Mouse (Mus musculus) neural tube, embryonic 12.5 days (tissue): ENCODE measurements around the gene Bicdl2. TPM values are rescaled to one million over a fixed set of nuclear protein-coding genes. Genes with fewer than 3 reads are reported as not detected.

ENCODE experiments used
- ATAC-seq: fragments of 200-750 bp; cut with Nextera tagmentation; 2 replicates; pipeline ENCODE4 v1.8.0; 2017; ENCODE audit warnings: low read depth, mild to moderate bottlenecking, moderate TSS enrichment, moderate library complexity; ENCODE audit not compliant: low FRiP score
- H3K27ac ChIP-seq: fragments of 300-500 bp; sonication (generic); 2 replicates; pipeline ENCODE4 v1.5.1; 2016
- H3K27me3 ChIP-seq: fragments of 300-500 bp; sonication (generic); replicated peaks from 2 replicates; pipeline ENCODE4 v1.6.1; 2016; ENCODE audit warnings: mild to moderate bottlenecking
- H3K36me3 ChIP-seq: fragments of 300-500 bp; sonication (generic); 2 replicates; pipeline ENCODE4 v1.6.1; 2016; ENCODE audit warnings: mild to moderate bottlenecking
- H3K4me1 ChIP-seq: fragments of 300-500 bp; sonication (generic); 2 replicates; pipeline ENCODE4 v1.6.1; 2016
- H3K4me2 ChIP-seq: fragments of 300-500 bp; sonication (generic); replicated peaks from 2 replicates; pipeline ENCODE4 v1.6.1; 2016; ENCODE audit warnings: mild to moderate bottlenecking
- H3K4me3 ChIP-seq: fragments of 300-500 bp; sonication (generic); 2 replicates; pipeline ENCODE4 v1.5.1; 2016
- H3K9ac ChIP-seq: fragments of 300-500 bp; sonication (generic); 2 replicates; pipeline ENCODE4 v1.6.1; 2016; ENCODE audit warnings: mild to moderate bottlenecking
- H3K9me3 ChIP-seq: fragments of 300-500 bp; sonication (generic); 2 replicates; pipeline ENCODE4 v1.6.1; 2016; ENCODE audit warnings: mild to moderate bottlenecking
- WGBS: fragments of 180-500 bp; shearing (Covaris S2); methylation state at CpG from one replicate; pipeline ENCODE4 v1.1.7; 2016; 5-methylcytosine and 5-hydroxymethylcytosine counted together
- polyA plus RNA-seq: library from polyadenylated mRNA; unstranded; fragments of >200 nt; fragmentation: Nextera tagmentation; extraction: Ambion mirVana; gene quantifications from 2 replicates; pipeline ENCODE4 v1.2.1, GENCODE M21; 2016

Bicdl2 gene
- polyA plus RNA-seq, 1 experiment from 2014 or later, result 0.80 TPM

GRCm38 (mm10) chr17:23695801-23696200 lies 35.5 kb downstream of the Bicdl2 start:
- H3K36me3 ChIP-seq, result no peaks in the 10 kb centered on the region
- no peak overlapping the region for H3K4me3 ChIP-seq
- H3K27ac ChIP-seq, result no peak overlapping the region
- no peak for ATAC-seq
- WGBS, result 9% methylated on average over 3 of the region's 3 CpGs
- peaks cover 25% of the 10 kb centered on the region for H3K27me3 ChIP-seq
- no peak overlapping the region for H3K9ac ChIP-seq
- H3K4me1 ChIP-seq, result peaks cover 5% of the 10 kb centered on the region
- H3K4me2 ChIP-seq, result no peak overlapping the region
- no peaks in the 10 kb centered on the region for H3K9me3 ChIP-seq

DNA sequence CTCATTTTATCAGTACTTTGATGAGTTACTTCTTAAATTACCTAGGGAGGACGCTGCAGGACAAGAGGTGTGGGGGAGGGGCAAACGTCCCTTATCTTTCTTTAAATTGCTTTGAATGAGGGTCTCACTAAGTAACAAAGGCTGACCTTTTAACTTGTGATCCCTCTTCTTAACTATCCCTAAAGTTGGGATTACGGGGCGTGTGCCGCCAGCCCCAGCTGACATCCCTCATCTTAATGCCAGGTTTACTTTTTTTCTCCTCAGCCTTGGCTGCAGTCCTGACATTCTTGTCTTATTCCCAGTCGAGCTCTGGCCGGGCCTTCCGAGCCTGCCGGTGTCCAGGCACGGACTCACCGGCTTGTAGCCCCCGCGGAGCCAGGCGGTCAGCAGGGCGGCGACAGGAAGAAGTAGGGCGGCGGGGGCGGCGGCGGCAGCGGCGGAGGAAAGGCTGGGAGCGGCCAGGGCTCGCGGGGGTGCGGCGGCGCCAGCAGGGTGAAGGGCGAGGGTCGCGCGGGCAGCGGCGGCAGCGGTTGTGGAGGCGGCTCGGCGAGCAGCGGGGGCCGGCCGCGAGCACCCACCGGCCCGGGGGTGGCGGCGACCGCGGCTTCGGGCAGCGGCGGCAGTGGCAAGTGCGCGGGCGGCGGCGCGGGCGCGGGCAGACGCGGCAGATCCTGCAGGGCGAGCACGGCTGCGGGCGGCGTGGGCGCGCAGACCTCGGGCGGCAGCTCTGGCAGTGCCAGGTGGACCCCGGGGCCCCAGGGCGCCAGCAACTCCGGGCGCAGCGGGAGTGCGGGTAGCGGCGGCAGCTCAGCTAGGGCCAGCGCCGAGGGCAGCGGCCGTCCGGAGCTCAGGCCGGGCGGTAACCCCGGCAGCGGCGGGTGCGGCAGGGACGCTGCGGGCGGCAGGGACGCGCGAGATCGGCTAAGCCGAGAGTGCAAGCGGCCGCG lies 39.1 kb downstream of the Bicdl2 start:
- Histone ChIP-seq H3K9ac (peak overlapping the region; percentile 69), H3K9me3 (no peaks in the 10 kb centered on the region), H3K27me3 (peaks cover 33% of the 10 kb centered on the region), H3K36me3 (no peaks in the 10 kb centered on the region), H3K4me1 (peaks cover 5% of the 10 kb centered on the region), H3K4me3 (peak overlapping the region; percentile 74), H3K27ac (0 out of 2 replicates have a peak overlapping the region, but pooled peaks have one; percentile 26), H3K4me2 (peak overlapping the region; percentile 99)
- ATAC-seq, result peak; percentile 69
- WGBS, result under 1% methylated on average over 65 of the region's 101 CpGs

GRCm38 (mm10) chr17:23700079-23700478 lies 39.8 kb downstream of the Bicdl2 start:
- H3K9ac ChIP-seq, result peak overlapping the region; percentile 69
- H3K27me3 ChIP-seq, result peaks cover 33% of the 10 kb centered on the region
- ATAC-seq, result peak; percentile 96
- no peaks in the 10 kb centered on the region for H3K9me3 ChIP-seq
- no peak overlapping the region for H3K27ac ChIP-seq
- peaks cover 8% of the 10 kb centered on the region for H3K4me1 ChIP-seq
- peak overlapping the region; percentile 99 for H3K4me2 ChIP-seq
- WGBS, result under 1% methylated on average over 19 of the region's 28 CpGs
- H3K4me3 ChIP-seq, result peak overlapping the region; percentile 74
- H3K36me3 ChIP-seq, result no peaks in the 10 kb centered on the region

- H3K27me3 ChIP-seq, result peaks cover 29% of the 10 kb centered on the region
- H3K4me2 ChIP-seq, result no peak overlapping the region
- H3K9me3 ChIP-seq, result no peaks in the 10 kb centered on the region
- H3K36me3 ChIP-seq, result no peaks in the 10 kb centered on the region
- no peak overlapping the region for H3K9ac ChIP-seq
- no peak for ATAC-seq
- no peak overlapping the region for H3K27ac ChIP-seq
- peaks cover 8% of the 10 kb centered on the region for H3K4me1 ChIP-seq
- H3K4me3 ChIP-seq, result no peak overlapping the region
- 85% methylated on average over 9 of the region's 9 CpGs for WGBS
These were observed 43.0 kb downstream of the Bicdl2 start for GRCm38 (mm10) chr17:23703301-23703700.

- ATAC-seq, result no peak
- H3K36me3 ChIP-seq, result no peaks in the 10 kb centered on the region
- no peaks in the 10 kb centered on the region for H3K9me3 ChIP-seq
- peaks cover 15% of the 10 kb centered on the region; the same call in 1 of the 2 replicates for H3K27me3 ChIP-seq
- H3K9ac ChIP-seq, result no peak overlapping the region
- H3K4me1 ChIP-seq, result 0 out of 2 replicates have a peak, but pooled peaks cover 3% of the 10 kb centered on the region
- no peak overlapping the region for H3K4me2 ChIP-seq
- WGBS, result 59% methylated on average over 7 of the region's 7 CpGs
- H3K27ac ChIP-seq, result no peak overlapping the region
- H3K4me3 ChIP-seq, result no peak overlapping the region
These were observed 44.4 kb downstream of the Bicdl2 start for GRCm38 (mm10) chr17:23704741-23705140.

DNA sequence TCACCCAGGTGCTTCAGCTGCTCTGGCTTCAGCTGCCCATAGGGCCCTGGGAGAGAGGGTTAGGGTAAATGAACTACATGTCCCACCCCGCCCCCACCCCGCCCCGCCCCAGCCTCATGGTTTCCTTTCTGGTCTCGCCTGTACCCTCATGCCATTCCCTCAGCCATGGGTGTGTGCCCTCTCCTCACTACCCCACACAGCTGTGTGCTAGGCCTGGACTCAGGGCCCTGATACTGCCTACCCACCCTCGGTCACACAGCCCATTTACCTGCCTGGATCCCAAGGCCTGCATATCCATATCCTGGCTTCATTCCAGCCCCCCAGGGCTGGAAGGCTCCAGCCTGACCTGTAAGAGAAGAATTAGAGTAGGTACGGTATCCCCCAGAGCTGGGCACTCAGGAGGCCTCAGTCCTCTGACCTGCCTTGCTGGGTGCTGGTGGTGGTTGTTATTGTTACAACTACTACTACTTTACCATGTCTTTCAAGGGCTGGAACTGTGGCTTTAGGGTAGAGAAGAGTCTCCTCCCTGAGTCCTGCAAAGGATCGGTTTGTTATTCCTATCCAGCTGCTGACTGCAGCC lies 45.3 kb downstream of the Bicdl2 start:
- Histone ChIP-seq H3K4me2 (no peak overlapping the region), H3K27ac (no peak overlapping the region), H3K4me1 (0 out of 2 replicates have a peak, but pooled peaks cover 3% of the 10 kb centered on the region), H3K9me3 (no peaks in the 10 kb centered on the region), H3K9ac (no peak overlapping the region), H3K36me3 (no peaks in the 10 kb centered on the region), H3K4me3 (no peak overlapping the region), H3K27me3 (peaks cover 10% of the 10 kb centered on the region; the same call in 1 of the 2 replicates)
- WGBS, result 76% methylated on average over 7 of the region's 7 CpGs
- ATAC-seq, result peak; percentile 28

- Histone ChIP-seq H3K36me3 (no peaks in the 10 kb centered on the region), H3K27ac (no peak overlapping the region), H3K4me3 (no peak overlapping the region), H3K4me2 (no peak overlapping the region), H3K9ac (no peak overlapping the region), H3K9me3 (no peaks in the 10 kb centered on the region), H3K27me3 (peaks cover 4% of the 10 kb centered on the region; the same call in 1 of the 2 replicates), H3K4me1 (0 out of 2 replicates have a peak, but pooled peaks cover 3% of the 10 kb centered on the region)
- ATAC-seq, result peak; percentile 43; the same call in 1 of the 2 replicates
- WGBS, result 0% methylated on average over 3 of the region's 3 CpGs
These were observed 45.9 kb downstream of the Bicdl2 start for GRCm38 (mm10) chr17:23706212-23706611.

- no peak for ATAC-seq
- Histone ChIP-seq H3K27ac (no peak overlapping the region), H3K9me3 (no peaks in the 10 kb centered on the region), H3K9ac (no peak overlapping the region), H3K4me2 (no peak overlapping the region), H3K36me3 (no peaks in the 10 kb centered on the region), H3K4me1 (no peaks in the 10 kb centered on the region), H3K4me3 (no peak overlapping the region), H3K27me3 (no peaks in the 10 kb centered on the region)
- WGBS, result 68% methylated on average over 2 of the region's 2 CpGs
These were observed 56.7 kb downstream of the Bicdl2 start for GRCm38 (mm10) chr17:23717003-23717402.

Other genes starting within 250 kb of the Bicdl2 start
- not detected in 2 replicates for gene Vmn2r117, start 180.8 kb upstream of the Bicdl2 start, polyA plus RNA-seq
- 21.3 and 22.6 TPM in 2 replicates for gene Zfp213, start 96.3 kb upstream of the Bicdl2 start, polyA plus RNA-seq
- 23.8 and 26.6 TPM in 2 replicates for gene Zfp13, start 61.0 kb upstream of the Bicdl2 start, polyA plus RNA-seq
- gene Zscan10, start 59.6 kb upstream of the Bicdl2 start, polyA plus RNA-seq, result 0.32 TPM in 1 of 2 replicates, not detected in the other
- 1.6 TPM in 2 replicates for gene Mmp25, start 15.2 kb upstream of the Bicdl2 start, polyA plus RNA-seq
- 69.2 and 74.4 TPM in 2 replicates for gene Hcfc1r1, start 13.1 kb downstream of the Bicdl2 start, polyA plus RNA-seq
- 54.0 and 57.6 TPM in 2 replicates for gene Thoc6, start 13.4 kb downstream of the Bicdl2 start, polyA plus RNA-seq
- gene Tnfrsf12a, start 17.0 kb downstream of the Bicdl2 start, polyA plus RNA-seq, result 3.1 and 3.9 TPM in 2 replicates
- 2.7 and 3.6 TPM in 2 replicates for gene Cldn6, start 18.7 kb downstream of the Bicdl2 start, polyA plus RNA-seq
- 0.74 and 1.9 TPM in 2 replicates for gene Cldn9, start 23.5 kb downstream of the Bicdl2 start, polyA plus RNA-seq
- 0.79 and 1.1 TPM in 2 replicates for gene 1520401A03Rik, start 62.3 kb downstream of the Bicdl2 start, polyA plus RNA-seq
- gene Pkmyt1, start 65.8 kb downstream of the Bicdl2 start, polyA plus RNA-seq, result 32.7 and 34.1 TPM in 2 replicates
- gene Paqr4, start 80.4 kb downstream of the Bicdl2 start, polyA plus RNA-seq, result 41.7 and 41.8 TPM in 2 replicates
- gene Kremen2, start 85.3 kb downstream of the Bicdl2 start, polyA plus RNA-seq, result 5.8 and 6.1 TPM in 2 replicates
- 234 and 241 TPM in 2 replicates for gene Flywch1, start 111.1 kb downstream of the Bicdl2 start, polyA plus RNA-seq
- gene Flywch2, start 125.6 kb downstream of the Bicdl2 start, polyA plus RNA-seq, result 47.0 and 47.5 TPM in 2 replicates
- 617 and 693 TPM in 2 replicates for gene Srrm2, start 130.0 kb downstream of the Bicdl2 start, polyA plus RNA-seq
- gene Elob, start 168.6 kb downstream of the Bicdl2 start, polyA plus RNA-seq, result 1,078 and 1,213 TPM in 2 replicates
- gene Prss33, start 175.6 kb downstream of the Bicdl2 start, polyA plus RNA-seq, result not detected in 2 replicates
- gene Prss32, start 183.3 kb downstream of the Bicdl2 start, polyA plus RNA-seq, result not detected in 2 replicates
- gene Prss41, start 183.7 kb downstream of the Bicdl2 start, polyA plus RNA-seq, result 1.2 and 1.7 TPM in 2 replicates
- not detected in 2 replicates for gene Prss21, start 207.6 kb downstream of the Bicdl2 start, polyA plus RNA-seq
- gene Dcpp1, start 220.4 kb downstream of the Bicdl2 start, polyA plus RNA-seq, result not detected in 2 replicates
- not detected in 2 replicates for gene Dcpp2, start 220.4 kb downstream of the Bicdl2 start, polyA plus RNA-seq